Mouse (Mus musculus): ENCODE results near the gene Slc4a5. TPM values are rescaled to one million over a fixed set of nuclear protein-coding genes. Genes with fewer than 3 reads are reported as not detected.
A peak's percentile ranks its signal among the peaks of the same experiment; 100 is the strongest.

The Slc4a5 gene
- polyA plus RNA-seq, 1 experiment, result 0.35 TPM

GRCm38 (mm10) chr6:83246750-83247149 lies 27.1 kb downstream of the Slc4a5 start:
- H3K4me1 ChIP-seq (ENCODE audit: control insufficient read depth, insufficient read depth, low read length), result no peaks in the 10 kb centered on the region
- no peak overlapping the region for H3K4me3 ChIP-seq (ENCODE audit: insufficient read depth, low read length)
- no peak overlapping the region for H3K27ac ChIP-seq (ENCODE audit: insufficient read depth, low read length)
- TF ChIP-seq POLR2A (IDR thresholded peaks at IDR 0.05; ENCODE audit: extremely low read depth, insufficient read depth, low read length) (no peak), CTCF (IDR thresholded peaks at IDR 0.05; ENCODE audit: extremely low read depth, insufficient read depth, low read length) (no peak)

DNA sequence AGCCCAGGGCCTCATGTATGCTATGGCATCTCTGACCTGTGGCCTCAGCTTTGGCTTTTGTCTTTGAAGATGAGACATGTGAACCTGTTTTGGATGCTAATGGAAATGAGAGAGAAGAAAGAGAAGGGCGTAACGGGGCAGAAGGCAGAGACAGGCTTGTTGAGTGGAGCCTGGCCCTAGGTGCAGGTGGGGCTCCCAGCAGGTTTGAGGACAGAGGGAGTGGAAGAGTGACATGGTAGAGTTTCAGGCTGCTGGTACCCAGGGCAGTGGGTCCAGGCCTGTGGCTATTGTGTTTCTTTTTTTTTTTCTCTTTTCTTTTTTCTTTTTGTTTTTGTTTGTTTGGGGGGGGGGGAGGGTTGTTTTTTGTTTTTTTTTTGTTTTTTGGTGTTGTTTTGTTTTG lies 27.5 kb downstream of the Slc4a5 start:
- no peak overlapping the region for H3K4me3 ChIP-seq (ENCODE audit: insufficient read depth, low read length)
- H3K4me1 ChIP-seq (ENCODE audit: control insufficient read depth, insufficient read depth, low read length), result no peaks in the 10 kb centered on the region
- H3K27ac ChIP-seq (ENCODE audit: insufficient read depth, low read length), result no peak overlapping the region
- TF ChIP-seq POLR2A (IDR thresholded peaks at IDR 0.05; ENCODE audit: extremely low read depth, insufficient read depth, low read length), result no peak
- no peak for TF ChIP-seq CTCF (IDR thresholded peaks at IDR 0.05; ENCODE audit: extremely low read depth, insufficient read depth, low read length)

DNA sequence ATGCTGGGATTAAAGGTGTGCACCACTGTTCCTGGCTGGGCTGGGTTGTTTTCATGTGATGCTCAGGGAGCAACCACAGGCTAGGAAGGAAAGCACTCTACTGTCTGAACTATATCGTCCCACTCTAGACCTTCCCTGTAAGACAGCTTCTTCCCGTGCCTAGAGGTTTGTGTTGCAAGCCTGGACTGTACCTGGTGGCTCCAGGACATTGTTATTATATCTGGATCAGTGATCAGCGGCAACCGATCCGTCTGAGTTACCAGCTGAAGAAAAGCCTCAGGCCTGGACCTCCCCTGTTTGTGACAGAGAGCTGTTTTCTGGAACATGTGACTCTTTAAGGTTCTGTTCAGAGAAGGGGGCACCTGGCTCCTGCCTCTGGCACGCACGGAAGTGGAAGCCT lies 34.6 kb downstream of the Slc4a5 start:
- Histone ChIP-seq H3K4me1 (ENCODE audit: control insufficient read depth, insufficient read depth, low read length) (no peaks in the 10 kb centered on the region), H3K27ac (ENCODE audit: insufficient read depth, low read length) (no peak overlapping the region), H3K4me3 (ENCODE audit: insufficient read depth, low read length) (no peak overlapping the region)
- TF ChIP-seq POLR2A (IDR thresholded peaks at IDR 0.05; ENCODE audit: extremely low read depth, insufficient read depth, low read length) (no peak), CTCF (IDR thresholded peaks at IDR 0.05; ENCODE audit: extremely low read depth, insufficient read depth, low read length) (no peak)

DNA sequence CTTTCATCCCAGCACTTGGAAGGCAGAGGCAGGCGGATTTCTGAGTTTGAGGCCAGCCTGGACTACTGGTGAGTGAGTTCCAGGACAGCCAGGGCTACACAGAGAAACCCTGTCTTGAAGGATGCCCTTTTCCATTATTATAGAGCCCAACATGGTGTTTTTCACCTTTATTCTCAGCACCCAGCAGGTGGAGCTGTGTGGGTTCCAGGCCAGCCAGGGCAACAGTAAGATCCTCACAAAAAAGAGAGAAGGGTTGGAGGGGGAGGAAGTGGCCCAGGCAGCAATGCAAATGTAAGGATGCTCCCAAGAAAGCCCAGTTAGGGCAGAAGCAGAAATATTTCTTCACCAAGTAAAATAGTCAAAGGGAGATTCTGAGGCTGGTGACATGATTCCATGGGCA lies 44.9 kb downstream of the Slc4a5 start:
- no peak overlapping the region for H3K27ac ChIP-seq (ENCODE audit: insufficient read depth, low read length)
- TF ChIP-seq CTCF (IDR thresholded peaks at IDR 0.05; ENCODE audit: extremely low read depth, insufficient read depth, low read length), result no peak
- no peak for TF ChIP-seq POLR2A (IDR thresholded peaks at IDR 0.05; ENCODE audit: extremely low read depth, insufficient read depth, low read length)
- H3K4me1 ChIP-seq (ENCODE audit: control insufficient read depth, insufficient read depth, low read length), result peaks cover 3% of the 10 kb centered on the region; the same call in 1 of the 2 replicates
- H3K4me3 ChIP-seq (ENCODE audit: insufficient read depth, low read length), result no peak overlapping the region

- no peak overlapping the region for H3K27ac ChIP-seq (ENCODE audit: insufficient read depth, low read length)
- H3K4me1 ChIP-seq (ENCODE audit: control insufficient read depth, insufficient read depth, low read length), result peaks cover 3% of the 10 kb centered on the region; the same call in 1 of the 2 replicates
- no peak overlapping the region for H3K4me3 ChIP-seq (ENCODE audit: insufficient read depth, low read length)
- peak; percentile 32 for TF ChIP-seq CTCF (IDR thresholded peaks at IDR 0.05; ENCODE audit: extremely low read depth, insufficient read depth, low read length)
- TF ChIP-seq POLR2A (IDR thresholded peaks at IDR 0.05; ENCODE audit: extremely low read depth, insufficient read depth, low read length), result no peak
Measured at GRCm38 (mm10) chr6:83265253-83265652, 45.6 kb downstream of the Slc4a5 start.

- Histone ChIP-seq H3K4me1 (ENCODE audit: control insufficient read depth, insufficient read depth, low read length) (peaks cover 3% of the 10 kb centered on the region; the same call in 1 of the 2 replicates), H3K27ac (ENCODE audit: insufficient read depth, low read length) (no peak overlapping the region), H3K4me3 (ENCODE audit: insufficient read depth, low read length) (no peak overlapping the region)
- TF ChIP-seq POLR2A (IDR thresholded peaks at IDR 0.05; ENCODE audit: extremely low read depth, insufficient read depth, low read length) (no peak), CTCF (IDR thresholded peaks at IDR 0.05; ENCODE audit: extremely low read depth, insufficient read depth, low read length) (no peak)
Measured at GRCm38 (mm10) chr6:83265653-83266052, 46.0 kb downstream of the Slc4a5 start.

DNA sequence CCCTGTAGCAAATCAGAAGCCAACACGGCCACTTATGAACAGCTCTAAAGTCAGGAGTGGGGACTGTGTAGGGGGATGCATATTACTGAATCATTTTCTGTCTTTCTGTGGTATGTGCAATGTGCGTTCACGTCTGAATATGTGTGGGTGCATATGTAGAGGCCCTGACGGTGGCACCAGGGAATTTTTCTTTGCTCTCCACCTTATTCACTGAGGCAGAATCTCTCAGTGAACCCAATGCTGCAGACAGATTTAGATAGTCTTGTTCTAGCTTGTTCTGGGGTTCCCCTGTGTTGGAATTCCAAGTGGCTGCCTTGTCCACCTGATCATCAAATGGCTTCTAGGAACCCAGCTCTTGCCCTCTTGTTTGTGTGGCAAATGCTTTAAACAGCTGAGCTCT lies 48.0 kb downstream of the Slc4a5 start:
- H3K4me1 ChIP-seq (ENCODE audit: control insufficient read depth, insufficient read depth, low read length), result peaks cover 3% of the 10 kb centered on the region; the same call in 1 of the 2 replicates
- peak overlapping the region; percentile 23; the same call in 1 of the 2 replicates for H3K4me3 ChIP-seq (ENCODE audit: insufficient read depth, low read length)
- no peak overlapping the region for H3K27ac ChIP-seq (ENCODE audit: insufficient read depth, low read length)
- no peak for TF ChIP-seq POLR2A (IDR thresholded peaks at IDR 0.05; ENCODE audit: extremely low read depth, insufficient read depth, low read length)
- no peak for TF ChIP-seq CTCF (IDR thresholded peaks at IDR 0.05; ENCODE audit: extremely low read depth, insufficient read depth, low read length)

GRCm38 (mm10) chr6:83268144-83269010 lies 48.7 kb downstream of the Slc4a5 start:
- TF ChIP-seq POLR2A (IDR thresholded peaks at IDR 0.05; ENCODE audit: extremely low read depth, insufficient read depth, low read length), result peak; percentile 52; the same call in 1 of the 2 replicates
- TF ChIP-seq CTCF (IDR thresholded peaks at IDR 0.05; ENCODE audit: extremely low read depth, insufficient read depth, low read length), result peak; percentile 65
- H3K4me1 ChIP-seq (ENCODE audit: control insufficient read depth, insufficient read depth, low read length), result peaks cover 3% of the 10 kb centered on the region; the same call in 1 of the 2 replicates
- peak overlapping the region; percentile 23 for H3K4me3 ChIP-seq (ENCODE audit: insufficient read depth, low read length)
- no peak overlapping the region for H3K27ac ChIP-seq (ENCODE audit: insufficient read depth, low read length)

DNA sequence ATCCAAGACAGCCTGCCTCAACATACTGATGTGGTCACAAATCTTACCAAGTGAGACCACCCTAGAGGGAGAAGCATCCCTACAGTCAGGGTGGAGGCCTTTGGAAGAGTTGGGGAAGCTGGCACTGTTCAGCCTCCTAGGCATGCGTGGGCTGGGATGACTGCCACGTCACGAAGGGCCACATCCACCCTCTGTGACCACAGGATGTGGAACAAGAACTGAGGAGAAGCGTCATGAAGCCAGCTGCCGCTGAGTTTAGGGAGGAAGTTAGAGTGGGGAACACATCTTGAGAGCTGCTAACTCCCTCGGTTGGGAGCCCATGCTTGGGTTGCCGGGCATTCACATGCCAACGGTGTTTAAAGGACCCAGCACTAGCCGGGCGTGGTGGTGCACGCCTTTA lies 54.1 kb downstream of the Slc4a5 start:
- Histone ChIP-seq H3K27ac (ENCODE audit: insufficient read depth, low read length) (no peak overlapping the region), H3K4me3 (ENCODE audit: insufficient read depth, low read length) (no peak overlapping the region), H3K4me1 (ENCODE audit: control insufficient read depth, insufficient read depth, low read length) (no peaks in the 10 kb centered on the region)
- TF ChIP-seq CTCF (IDR thresholded peaks at IDR 0.05; ENCODE audit: extremely low read depth, insufficient read depth, low read length), result no peak
- TF ChIP-seq POLR2A (IDR thresholded peaks at IDR 0.05; ENCODE audit: extremely low read depth, insufficient read depth, low read length), result no peak

GRCm38 (mm10) chr6:83277151-83277550 lies 57.5 kb downstream of the Slc4a5 start:
- Histone ChIP-seq H3K27ac (ENCODE audit: insufficient read depth, low read length) (no peak overlapping the region), H3K4me1 (ENCODE audit: control insufficient read depth, insufficient read depth, low read length) (no peaks in the 10 kb centered on the region), H3K4me3 (ENCODE audit: insufficient read depth, low read length) (no peak overlapping the region)
- no peak for TF ChIP-seq CTCF (IDR thresholded peaks at IDR 0.05; ENCODE audit: extremely low read depth, insufficient read depth, low read length)
- no peak for TF ChIP-seq POLR2A (IDR thresholded peaks at IDR 0.05; ENCODE audit: extremely low read depth, insufficient read depth, low read length)
